Mouse (Mus musculus) spleen, adult 2 months (tissue): ENCODE measurements around the gene Rap1b.

Source experiments
- CTCF ChIP-seq: fragments of 200-500 bp; IDR thresholded peaks from 2 replicates; pipeline ENCODE4 v1.5.1; 2011; ENCODE audit warnings: mild to moderate bottlenecking, inconsistent platforms; ENCODE audit not compliant: insufficient read depth, insufficient read length, insufficient replicate concordance; ENCODE audit errors: extremely low read depth
- POLR2A ChIP-seq: fragments of 200-500 bp; IDR thresholded peaks from 2 replicates; pipeline ENCODE4 v1.6.1; 2011; ENCODE audit warnings: low read depth, low read length, inconsistent platforms

- TF ChIP-seq CTCF, result no peak
- TF ChIP-seq POLR2A, result no peak
Observed at GRCm38 (mm10) chr10:117774817-117775120, 71.1 kb downstream of the Rap1b start.
